Mouse (Mus musculus): ENCODE measurements at regions not wholly inside any gene's neighbourhood (a gene's known extent, or its start where the extent isn't known, plus 50 kb on each side); places are given as distances from the start of the nearest gene placed in this dataset.

GRCm38 (mm10) chr13:44316747-44317446, 412.4 kb upstream of the Jarid2 start:
- no peak for TF ChIP-seq CTCF (conservative IDR thresholded peaks at IDR 0.05; ENCODE audit: low read length)
- no peak for TF ChIP-seq POU5F1 (IDR thresholded peaks at IDR 0.05; ENCODE audit: borderline replicate concordance, low read length)

Measured in E14TG2a.4 (cell line).